Mouse (Mus musculus): ENCODE measurements around the gene Nudc.

The Nudc gene

DNA sequence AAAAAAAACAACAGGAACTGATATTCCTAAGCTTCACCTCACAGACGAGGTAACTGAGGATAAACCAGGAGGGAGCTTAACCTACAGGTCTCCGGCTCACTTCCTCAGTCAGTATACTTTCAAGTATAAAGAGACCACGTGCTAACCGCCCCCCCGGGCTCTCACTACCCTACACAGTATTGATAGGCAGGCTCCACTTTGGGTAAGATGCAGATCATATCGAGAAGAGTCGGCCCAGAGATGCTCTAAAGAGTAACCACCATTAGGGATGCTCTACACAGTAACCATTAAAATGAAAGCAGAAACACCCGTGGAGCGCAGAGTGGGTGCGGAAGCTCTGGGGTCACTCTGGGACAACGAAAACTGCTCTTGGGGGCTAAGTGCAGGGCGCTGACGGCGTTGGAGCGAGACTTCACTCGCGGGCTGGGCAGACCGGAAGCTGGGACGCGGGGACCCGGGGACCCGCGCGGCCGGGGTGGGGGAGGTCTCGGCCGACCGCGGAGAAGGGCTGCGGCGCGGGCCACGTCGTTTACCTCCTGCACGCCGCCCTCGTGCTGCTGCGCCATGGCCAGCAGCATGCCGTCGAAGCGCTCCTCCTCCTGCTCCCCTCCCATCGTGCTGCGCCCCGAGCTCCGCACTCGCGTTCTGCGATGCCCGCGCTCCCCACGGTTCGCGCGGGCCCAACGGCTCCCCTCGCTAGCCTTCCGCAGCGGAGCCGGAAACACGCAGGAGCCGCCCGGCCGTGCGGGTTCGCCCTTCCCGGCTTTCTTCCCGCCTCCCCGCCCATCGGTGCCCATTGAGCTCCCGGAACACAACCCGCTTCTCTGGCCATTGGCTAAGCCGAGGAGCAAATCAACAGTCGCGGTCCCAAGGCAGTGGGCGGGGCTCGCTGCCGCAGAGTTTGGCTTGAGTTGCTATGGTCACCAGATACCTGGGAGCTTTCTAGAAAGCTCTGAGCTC, at the start of gene Nudc:
Gene Nudc, minus strand, starts transcription at position 725 of the 960 bp plus-strand sequence.
- DNase-seq (ENCODE audit: low read depth, low spot score) = peak; percentile 91

GRCm38 (mm10) chr4:133595538-133595937, 49.7 kb upstream of the Nudc start:
- no peak for DNase-seq (ENCODE audit: low read depth, low spot score)

DNA sequence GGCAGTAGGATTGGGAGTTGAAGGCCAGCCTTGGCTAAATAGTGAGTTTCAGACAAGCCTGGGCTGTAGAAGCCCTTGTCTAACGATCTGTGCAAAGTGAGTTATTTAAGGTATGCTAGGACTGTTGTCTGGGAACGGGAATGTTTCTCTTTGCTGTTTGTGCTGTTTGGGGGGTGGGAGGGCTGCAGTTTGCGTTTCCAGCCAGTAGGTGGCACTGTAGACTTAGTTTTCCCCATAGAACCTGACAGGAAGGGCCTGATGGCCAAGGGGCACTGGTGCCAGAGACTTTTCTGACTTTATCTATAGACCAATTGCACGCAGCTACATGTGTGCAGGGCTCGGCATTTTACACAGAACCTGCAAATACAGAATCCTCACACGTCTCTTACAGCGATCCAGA, 46.8 kb upstream of the Nudc start:
- DNase-seq (ENCODE audit: low read depth, low spot score) = no peak

DNA sequence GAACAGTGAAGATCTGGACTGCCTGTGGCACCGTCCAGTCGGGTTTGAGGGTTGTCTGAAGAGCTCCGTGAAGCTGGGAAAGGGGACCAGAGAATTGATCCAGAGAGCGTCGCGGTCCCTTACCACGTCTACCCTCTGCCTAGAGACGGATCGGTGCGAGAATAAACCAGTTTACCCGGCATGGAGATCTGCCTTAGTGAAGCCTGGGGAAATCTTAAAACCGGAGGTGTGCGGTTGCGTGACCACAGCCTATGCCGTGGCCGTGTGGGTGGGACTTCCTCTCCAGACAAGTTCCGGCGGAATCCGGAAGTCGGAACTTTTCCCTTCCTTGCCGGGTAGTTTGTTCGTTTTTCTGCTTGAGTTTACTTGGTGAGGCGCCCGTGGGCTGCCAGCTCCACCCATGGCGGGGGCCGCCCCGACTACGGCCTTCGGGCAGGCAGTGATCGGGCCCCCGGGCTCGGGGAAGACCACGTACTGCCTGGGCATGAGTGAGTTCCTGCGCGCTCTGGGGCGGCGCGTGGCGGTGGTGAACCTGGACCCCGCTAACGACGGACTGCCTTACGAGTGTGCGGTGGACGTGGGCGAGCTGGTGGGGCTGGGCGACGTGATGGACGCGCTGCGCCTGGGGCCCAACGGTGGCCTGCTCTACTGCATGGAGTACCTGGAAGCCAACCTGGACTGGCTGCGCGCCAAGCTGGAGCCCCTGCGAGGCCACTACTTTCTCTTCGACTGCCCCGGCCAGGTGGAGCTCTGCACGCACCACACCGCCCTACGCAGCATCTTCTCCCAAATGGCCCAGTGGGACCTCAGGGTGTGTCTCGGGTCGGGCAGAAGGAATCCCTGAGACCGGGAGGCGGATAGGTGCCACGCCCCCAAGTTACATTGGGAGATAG, 38.5 kb upstream of the Nudc start, which contains the start of gene Gpn2:
Gene Gpn2, plus strand, starts transcription at position 304 of the 893 bp plus-strand sequence.
- DNase-seq (ENCODE audit: low read depth, low spot score) = peak; percentile 82

GRCm38 (mm10) chr4:133583690-133584058, 37.9 kb upstream of the Nudc start:
- DNase-seq (ENCODE audit: low read depth, low spot score) = no peak

DNA sequence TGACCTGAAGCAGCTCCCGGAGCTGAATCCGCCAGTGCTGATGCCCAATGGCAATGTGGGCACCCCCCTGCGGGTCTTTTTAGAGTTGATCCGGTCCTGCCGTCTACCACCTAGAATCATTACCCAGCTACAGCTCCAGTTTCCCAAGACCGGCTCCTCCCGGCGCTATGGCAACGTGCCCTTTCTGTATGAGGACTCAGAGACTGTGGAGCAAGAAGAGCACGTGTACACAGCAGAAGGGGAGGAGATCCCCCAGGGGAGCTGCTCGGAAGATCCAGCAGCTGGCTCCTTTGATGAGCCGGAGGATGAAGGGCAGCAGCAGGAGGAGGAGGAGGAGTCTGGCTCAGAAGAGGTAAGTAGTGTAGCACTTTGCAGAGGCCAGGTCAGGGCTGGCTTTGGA, 32.2 kb upstream of the Nudc start:
- DNase-seq (ENCODE audit: low read depth, low spot score) = no peak

- no peak for DNase-seq (ENCODE audit: low read depth, low spot score)
Observed at GRCm38 (mm10) chr4:133574843-133575202, 29.0 kb upstream of the Nudc start.

DNA sequence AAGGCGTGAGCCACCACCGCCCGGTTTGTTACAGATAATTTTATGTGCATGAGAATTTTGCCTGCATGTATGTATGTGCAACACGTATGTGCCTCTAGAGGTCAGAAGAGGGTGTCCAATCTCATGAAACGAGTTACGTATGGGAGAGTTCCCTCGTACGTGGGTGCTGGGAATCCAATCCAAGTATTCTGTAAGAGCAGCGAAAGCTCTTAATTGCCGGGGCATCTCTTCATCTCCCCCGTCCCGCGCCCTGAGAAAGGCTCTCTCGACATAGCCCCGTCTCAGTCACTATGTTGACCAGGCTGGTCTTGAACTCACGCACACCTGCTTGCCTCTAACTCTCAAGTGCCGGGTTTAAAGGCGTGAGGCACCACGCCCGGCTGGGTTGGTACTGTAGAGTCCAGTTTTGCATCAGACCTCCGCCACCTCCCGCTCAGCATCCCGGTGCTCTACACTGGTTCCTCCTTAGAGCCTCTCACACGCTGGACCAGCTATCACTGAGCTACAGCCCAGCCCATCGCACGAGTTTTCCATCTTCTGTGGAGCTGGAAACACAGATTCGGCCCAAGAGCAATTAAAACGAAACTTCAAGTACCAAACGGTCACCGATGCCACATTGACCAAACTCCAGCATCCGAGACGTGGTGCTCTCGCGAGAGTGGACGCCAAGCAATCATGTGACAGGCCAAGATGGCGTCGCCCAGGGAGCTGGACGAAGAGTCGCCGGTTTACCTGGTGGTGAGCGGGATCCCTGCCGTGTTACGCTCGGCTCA, 28.5 kb upstream of the Nudc start, which contains the start of gene Gpatch3:
Gene Gpatch3, plus strand, starts transcription at position 676 of the 773 bp plus-strand sequence.
- peak; percentile 84 for DNase-seq (ENCODE audit: low read depth, low spot score)

- no peak for DNase-seq (ENCODE audit: low read depth, low spot score)
Observed at GRCm38 (mm10) chr4:133570066-133570466, 24.3 kb upstream of the Nudc start.

- DNase-seq (ENCODE audit: low read depth, low spot score) = no peak
Observed at GRCm38 (mm10) chr4:133569291-133570065, 23.7 kb upstream of the Nudc start.

DNA sequence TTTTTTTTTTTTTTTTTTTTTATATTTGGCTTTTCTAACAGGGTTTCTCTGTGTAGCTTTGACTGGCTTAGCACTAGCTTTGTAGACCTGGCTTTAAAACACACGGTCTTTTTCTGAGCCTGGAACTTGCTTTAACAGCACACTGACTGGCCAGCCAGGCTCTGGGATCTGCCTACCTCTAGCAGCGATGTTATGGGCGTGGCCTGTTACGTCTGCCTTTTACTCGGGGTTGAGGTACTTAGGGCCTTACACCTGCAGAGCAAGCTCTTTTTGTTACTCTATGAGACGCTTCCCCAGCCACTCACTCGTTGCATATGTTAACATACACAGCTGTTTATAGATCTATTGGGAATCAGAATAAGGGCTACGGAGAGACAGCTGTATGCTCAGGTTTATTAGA, 21.5 kb upstream of the Nudc start:
- no peak for DNase-seq (ENCODE audit: low read depth, low spot score)

DNA sequence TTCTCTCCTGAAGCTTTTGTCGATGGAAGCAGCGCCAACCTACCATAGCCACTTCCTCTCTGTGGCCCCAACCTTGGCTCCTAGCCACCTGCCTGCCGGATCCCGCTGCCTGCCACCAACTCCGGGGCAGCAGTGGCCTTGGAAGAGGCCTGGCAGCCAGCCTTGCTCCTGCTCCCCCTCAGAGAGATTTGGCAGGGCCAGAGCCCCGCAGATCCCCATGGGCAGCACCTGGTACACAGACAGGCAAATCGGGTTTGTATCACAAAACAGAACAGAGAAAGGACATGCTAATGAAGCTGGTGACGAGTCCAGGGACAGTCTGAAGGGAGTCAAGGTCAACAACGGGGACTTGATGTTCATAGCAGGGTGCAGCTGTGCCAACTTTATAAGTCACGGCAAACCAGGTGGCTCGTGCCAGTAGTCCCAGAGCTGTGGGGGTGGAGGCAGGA, 17.4 kb upstream of the Nudc start:
- DNase-seq (ENCODE audit: low read depth, low spot score) = no peak

GRCm38 (mm10) chr4:133561622-133562021, 15.8 kb upstream of the Nudc start:
- DNase-seq (ENCODE audit: low read depth, low spot score) = no peak

GRCm38 (mm10) chr4:133559846-133560245, 14.1 kb upstream of the Nudc start:
- no peak for DNase-seq (ENCODE audit: low read depth, low spot score)

DNA sequence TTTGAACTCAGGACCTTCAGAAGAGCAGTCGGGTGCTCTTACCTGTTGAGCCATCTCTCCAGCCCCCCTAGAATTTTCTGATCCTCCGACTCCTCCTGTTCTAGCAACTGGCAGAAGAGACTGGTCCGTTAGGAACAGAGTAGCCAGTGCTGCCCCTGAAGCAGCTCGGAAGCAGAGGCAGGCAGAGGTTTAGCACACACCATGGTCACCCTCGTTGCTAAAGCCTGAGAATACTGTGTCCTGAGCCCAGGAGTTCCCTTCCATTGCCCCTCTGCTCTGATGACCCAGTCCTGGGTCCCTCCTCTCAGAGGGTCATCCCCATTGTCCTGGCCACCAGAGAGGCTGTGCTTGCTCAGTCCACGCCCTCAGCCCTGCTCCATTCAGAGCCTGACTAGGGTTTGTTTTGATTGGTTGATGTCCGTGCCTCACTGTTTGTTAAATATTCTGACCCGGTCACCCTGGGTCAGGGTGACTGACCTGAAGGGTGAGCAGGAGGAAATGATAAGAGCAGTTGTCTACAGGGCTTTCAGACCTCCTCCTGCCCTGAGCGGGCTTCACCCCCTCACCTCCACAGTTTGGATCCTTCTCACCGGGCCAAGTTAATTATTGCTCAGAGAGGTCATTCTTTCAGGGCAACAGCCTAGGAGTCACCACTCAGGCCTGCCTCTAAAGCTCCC, 11.4 kb upstream of the Nudc start:
- DNase-seq (ENCODE audit: low read depth, low spot score) = no peak

DNA sequence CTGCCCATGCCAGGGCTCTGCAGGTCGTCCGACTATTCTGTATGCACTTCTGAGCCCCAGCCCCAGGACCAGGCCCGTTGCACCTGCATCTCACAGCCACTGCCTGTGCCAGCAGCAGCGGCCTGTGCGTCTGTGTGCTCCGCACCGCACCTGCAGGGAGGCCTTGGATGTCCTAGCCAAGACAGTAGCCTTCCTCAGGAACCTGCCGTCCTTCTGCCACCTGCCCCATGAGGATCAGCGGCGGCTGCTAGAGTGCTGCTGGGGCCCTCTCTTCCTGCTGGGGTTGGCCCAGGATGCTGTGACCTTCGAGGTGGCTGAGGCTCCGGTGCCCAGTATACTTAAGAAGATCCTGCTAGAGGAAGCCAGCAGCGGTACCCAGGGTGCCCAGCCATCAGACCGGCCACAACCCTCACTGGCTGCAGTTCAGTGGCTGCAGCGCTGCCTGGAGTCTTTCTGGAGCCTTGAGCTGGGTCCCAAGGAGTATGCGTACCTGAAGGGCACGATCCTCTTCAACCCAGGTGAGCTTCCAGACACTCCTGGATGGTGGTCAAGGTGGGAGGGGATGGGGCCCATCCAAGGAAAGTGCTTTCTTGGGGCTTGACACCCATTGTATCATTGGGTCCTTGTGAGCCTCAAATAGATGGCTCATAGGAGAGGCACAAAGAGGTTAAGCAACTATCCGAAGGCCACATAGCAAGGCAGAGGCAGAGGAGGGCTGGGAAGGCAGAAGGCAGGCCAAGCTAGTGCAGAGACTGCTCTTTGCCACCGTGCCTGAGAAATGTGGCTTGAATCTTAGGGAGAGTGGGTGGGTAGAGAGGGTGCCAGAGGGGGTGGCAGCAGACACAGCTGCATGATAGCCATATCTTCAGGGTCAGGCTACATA, 7.9 kb upstream of the Nudc start:
- no peak for DNase-seq (ENCODE audit: low read depth, low spot score)

GRCm38 (mm10) chr4:133552768-133553447, 7.1 kb upstream of the Nudc start, which contains the start of gene Nr0b2:
Nr0b2 (plus strand) TSS chr4:133553376.
- DNase-seq (ENCODE audit: low read depth, low spot score) = no peak

DNA sequence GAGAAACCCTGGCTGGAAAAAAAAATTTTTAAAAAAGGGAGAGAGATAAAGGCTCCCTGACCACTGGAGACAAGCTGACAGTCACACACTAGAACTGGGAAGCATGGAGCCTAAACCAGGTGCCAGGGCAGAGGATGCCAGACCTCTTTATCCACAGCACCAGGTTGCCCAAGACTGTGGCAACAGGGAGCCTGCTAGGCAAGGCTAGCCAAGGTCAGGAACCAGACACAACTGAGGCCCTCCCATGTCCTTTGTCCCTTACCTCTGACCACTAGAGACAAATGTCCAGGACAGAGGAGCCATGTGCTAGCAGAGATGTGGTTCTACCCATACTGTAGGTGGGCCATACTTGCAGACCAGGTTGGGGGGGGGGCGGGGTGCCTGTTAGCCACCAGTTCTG, 6.2 kb upstream of the Nudc start:
- no peak for DNase-seq (ENCODE audit: low read depth, low spot score)
